Mouse (Mus musculus): ENCODE results near the gene Krt77. TPM values are rescaled to one million over a fixed set of nuclear protein-coding genes. Genes with fewer than 3 reads are reported as not detected.

The Krt77 gene
- not detected in 2 replicates for polyA plus RNA-seq (2015; fragmentation: Nextera tagmentation; extraction: Ambion mirVana)

- WGBS: 31% methylated on average over 6 of the region's 6 CpGs
- H3K4me3 ChIP-seq (ENCODE audit: low read depth, low read length): no peak within 1 kb of the TSS
- no peak within 1 kb of the TSS for H3K4me2 ChIP-seq (replicated peaks; ENCODE audit: low read depth, low read length)
- no peaks in the 10 kb centered on the region for H3K9me3 ChIP-seq (ENCODE audit: low read length)
- no peak for ATAC-seq
- H3K27me3 ChIP-seq (replicated peaks; ENCODE audit: insufficient read depth, low read length): no peaks in the 10 kb centered on the region
- TF ChIP-seq CTCF (IDR thresholded peaks at IDR 0.05): no peak
- no peak for TF ChIP-seq EP300 (IDR thresholded peaks at IDR 0.05)
- no peaks in the 10 kb centered on the region for H3K36me3 ChIP-seq (ENCODE audit: insufficient read depth, low read length)
- DNase-seq (ENCODE audit: low spot score): no peak
- no peak within 1 kb of the TSS for H3K27ac ChIP-seq (ENCODE audit: low read length)
- no peak within 1 kb of the TSS for H3K9ac ChIP-seq (replicated peaks; ENCODE audit: low read depth)
- no peaks in the 10 kb centered on the region for H3K4me1 ChIP-seq (ENCODE audit: insufficient read depth, low read depth, low read length)
Measured at GRCm38 (mm10) chr15:101869431-101869830, at the start of gene Krt77. Krt77 (minus strand) TSS chr15:101869705.

GRCm38 (mm10) chr15:101916072-101916471, 46.6 kb upstream of the Krt77 start:
- Histone ChIP-seq H3K9ac (replicated peaks; ENCODE audit: low read depth) (no peak overlapping the region), H3K4me2 (replicated peaks; ENCODE audit: low read depth, low read length) (no peak overlapping the region), H3K4me1 (ENCODE audit: insufficient read depth, low read depth, low read length) (no peaks in the 10 kb centered on the region), H3K27me3 (replicated peaks; ENCODE audit: insufficient read depth, low read length) (no peaks in the 10 kb centered on the region), H3K4me3 (ENCODE audit: low read depth, low read length) (no peak overlapping the region), H3K27ac (ENCODE audit: low read length) (no peak overlapping the region), H3K36me3 (ENCODE audit: insufficient read depth, low read length) (no peaks in the 10 kb centered on the region), H3K9me3 (ENCODE audit: low read length) (no peaks in the 10 kb centered on the region)
- 55% methylated on average over 2 of the region's 2 CpGs for WGBS
- TF ChIP-seq EP300 (IDR thresholded peaks at IDR 0.05) (no peak), CTCF (IDR thresholded peaks at IDR 0.05) (no peak)
- DNase-seq (ENCODE audit: low spot score): no peak
- ATAC-seq: no peak

GRCm38 (mm10) chr15:101904849-101905248, 35.3 kb upstream of the Krt77 start:
- no peaks in the 10 kb centered on the region for H3K4me1 ChIP-seq (ENCODE audit: insufficient read depth, low read depth, low read length)
- no peak overlapping the region for H3K4me3 ChIP-seq (ENCODE audit: low read depth, low read length)
- H3K4me2 ChIP-seq (replicated peaks; ENCODE audit: low read depth, low read length): no peak overlapping the region
- no peaks in the 10 kb centered on the region for H3K9me3 ChIP-seq (ENCODE audit: low read length)
- no peak overlapping the region for H3K9ac ChIP-seq (replicated peaks; ENCODE audit: low read depth)
- no peaks in the 10 kb centered on the region for H3K27me3 ChIP-seq (replicated peaks; ENCODE audit: insufficient read depth, low read length)
- no peaks in the 10 kb centered on the region for H3K36me3 ChIP-seq (ENCODE audit: insufficient read depth, low read length)
- WGBS: 72% methylated on average over 5 of the region's 5 CpGs
- H3K27ac ChIP-seq (ENCODE audit: low read length): no peak overlapping the region
- DNase-seq (ENCODE audit: low spot score) (no peak), ATAC-seq (no peak)
- TF ChIP-seq CTCF (IDR thresholded peaks at IDR 0.05): no peak
- no peak for TF ChIP-seq EP300 (IDR thresholded peaks at IDR 0.05)

- no peaks in the 10 kb centered on the region for H3K27me3 ChIP-seq (replicated peaks; ENCODE audit: insufficient read depth, low read length)
- WGBS: 47% methylated on average over 12 of the region's 12 CpGs
- no peak for ATAC-seq
- TF ChIP-seq EP300 (IDR thresholded peaks at IDR 0.05): no peak
- TF ChIP-seq CTCF (IDR thresholded peaks at IDR 0.05): peak; percentile 57
- DNase-seq (ENCODE audit: low spot score): no peak
- no peak overlapping the region for H3K27ac ChIP-seq (ENCODE audit: low read length)
- no peaks in the 10 kb centered on the region for H3K4me1 ChIP-seq (ENCODE audit: insufficient read depth, low read depth, low read length)
- no peaks in the 10 kb centered on the region for H3K36me3 ChIP-seq (ENCODE audit: insufficient read depth, low read length)
- H3K4me3 ChIP-seq (ENCODE audit: low read depth, low read length): no peak overlapping the region
- no peak overlapping the region for H3K4me2 ChIP-seq (replicated peaks; ENCODE audit: low read depth, low read length)
- H3K9me3 ChIP-seq (ENCODE audit: low read length): no peaks in the 10 kb centered on the region
- H3K9ac ChIP-seq (replicated peaks; ENCODE audit: low read depth): no peak overlapping the region
Measured at GRCm38 (mm10) chr15:101902171-101903149, 33.0 kb upstream of the Krt77 start.

GRCm38 (mm10) chr15:101895216-101895615, 25.7 kb upstream of the Krt77 start:
- no peak overlapping the region for H3K27ac ChIP-seq (ENCODE audit: low read length)
- H3K27me3 ChIP-seq (replicated peaks; ENCODE audit: insufficient read depth, low read length): no peaks in the 10 kb centered on the region
- H3K4me1 ChIP-seq (ENCODE audit: insufficient read depth, low read depth, low read length): no peaks in the 10 kb centered on the region
- no peak overlapping the region for H3K4me2 ChIP-seq (replicated peaks; ENCODE audit: low read depth, low read length)
- no peak for TF ChIP-seq EP300 (IDR thresholded peaks at IDR 0.05)
- no peak for TF ChIP-seq CTCF (IDR thresholded peaks at IDR 0.05)
- H3K9ac ChIP-seq (replicated peaks; ENCODE audit: low read depth): no peak overlapping the region
- H3K36me3 ChIP-seq (ENCODE audit: insufficient read depth, low read length): no peaks in the 10 kb centered on the region
- DNase-seq (ENCODE audit: low spot score) (no peak), ATAC-seq (no peak)
- 88% methylated on average over 4 of the region's 4 CpGs for WGBS
- no peaks in the 10 kb centered on the region for H3K9me3 ChIP-seq (ENCODE audit: low read length)
- H3K4me3 ChIP-seq (ENCODE audit: low read depth, low read length): no peak overlapping the region

- Histone ChIP-seq H3K4me2 (replicated peaks; ENCODE audit: low read depth, low read length) (no peak within 1 kb of the TSS), H3K27ac (ENCODE audit: low read length) (no peak within 1 kb of the TSS), H3K4me3 (ENCODE audit: low read depth, low read length) (no peak within 1 kb of the TSS), H3K4me1 (ENCODE audit: insufficient read depth, low read depth, low read length) (no peaks in the 10 kb centered on the region), H3K9me3 (ENCODE audit: low read length) (no peaks in the 10 kb centered on the region), H3K9ac (replicated peaks; ENCODE audit: low read depth) (no peak within 1 kb of the TSS), H3K27me3 (replicated peaks; ENCODE audit: insufficient read depth, low read length) (no peaks in the 10 kb centered on the region), H3K36me3 (ENCODE audit: insufficient read depth, low read length) (no peaks in the 10 kb centered on the region)
- no peak for DNase-seq (ENCODE audit: low spot score)
- 54% methylated on average over 4 of the region's 4 CpGs for WGBS
- no peak for TF ChIP-seq CTCF (IDR thresholded peaks at IDR 0.05)
- no peak for TF ChIP-seq EP300 (IDR thresholded peaks at IDR 0.05)
- ATAC-seq: no peak
Measured at GRCm38 (mm10) chr15:101892820-101893219, 23.3 kb upstream of the Krt77 start, which contains the start of gene Krt76. Krt76 (minus strand) TSS chr15:101892920.

Data from lung, postnatal 0 days (tissue).